Mouse (Mus musculus) frontal cortex, adult 2 months (tissue): Measurements from ENCODE around the gene Nacc1. TPM values are rescaled to one million over a fixed set of nuclear protein-coding genes. Genes with fewer than 3 reads are reported as not detected.
"Not testable (repeated sequence)": the region's sequence is repeated elsewhere in the genome, so short reads cannot be mapped to it uniquely, and the experiment has no call there.

Source experiments
- DNase-seq, 2 experiments: peaks; one replicate each; pipeline ENCODE4 v3.0.0; 2022; ENCODE audit warnings: low spot score in 1 of 2; ENCODE audit errors: extremely low spot score in 1 of 2
- polyA plus RNA-seq: library from polyadenylated mRNA; depleted of rRNA; stranded (reverse); fragments of >200 nt; gene quantifications from 2 replicates; pipeline ENCODE4 v1.2.3, GENCODE M21; 2012

Gene Nacc1
- polyA plus RNA-seq, 1 experiment, result 79.8 TPM

- no peak for DNase-seq
These were observed 40.2 kb downstream of the Nacc1 start for GRCm38 (mm10) chr8:84647461-84647901.

- no peak for DNase-seq
These were observed 40.9 kb downstream of the Nacc1 start for GRCm38 (mm10) chr8:84646800-84647199.

GRCm38 (mm10) chr8:84643019-84643418 is 44.6 kb downstream of the Nacc1 start:
- DNase-seq, result no peak

- DNase-seq, result no peak
These were observed 45.9 kb downstream of the Nacc1 start for GRCm38 (mm10) chr8:84641578-84642361.

GRCm38 (mm10) chr8:84640617-84641294 is 46.9 kb downstream of the Nacc1 start:
- DNase-seq, result no peak

- DNase-seq, result no peak
These were observed 47.6 kb downstream of the Nacc1 start for GRCm38 (mm10) chr8:84640010-84640588.

GRCm38 (mm10) chr8:84639162-84640009 is 48.3 kb downstream of the Nacc1 start:
- peak; percentile 83 to 93 for DNase-seq

GRCm38 (mm10) chr8:84638555-84639161 is 49.0 kb downstream of the Nacc1 start:
- no peak for DNase-seq

- DNase-seq, result no peak
These were observed 49.6 kb downstream of the Nacc1 start for GRCm38 (mm10) chr8:84637946-84638554.

GRCm38 (mm10) chr8:84636051-84636691 is 51.5 kb downstream of the Nacc1 start:
- no peak for DNase-seq

GRCm38 (mm10) chr8:84635397-84636050 is 52.1 kb downstream of the Nacc1 start:
- DNase-seq, result no peak

- DNase-seq, result no peak
These were observed 52.8 kb downstream of the Nacc1 start for GRCm38 (mm10) chr8:84634849-84635304.

- no peak for DNase-seq
These were observed 53.6 kb downstream of the Nacc1 start for GRCm38 (mm10) chr8:84633841-84634584.

GRCm38 (mm10) chr8:84631813-84632212 is 55.8 kb downstream of the Nacc1 start:
- DNase-seq, result no peak

GRCm38 (mm10) chr8:84630145-84630544 is 57.5 kb downstream of the Nacc1 start:
- no peak for DNase-seq

GRCm38 (mm10) chr8:84629586-84629985 is 58.1 kb downstream of the Nacc1 start:
- DNase-seq, result no peak

GRCm38 (mm10) chr8:84623425-84623824 is 64.2 kb downstream of the Nacc1 start:
- DNase-seq, result not testable (repeated sequence)

- DNase-seq, result no peak
These were observed 66.5 kb downstream of the Nacc1 start for GRCm38 (mm10) chr8:84621102-84621625.
